In the genomic region with DNA sequence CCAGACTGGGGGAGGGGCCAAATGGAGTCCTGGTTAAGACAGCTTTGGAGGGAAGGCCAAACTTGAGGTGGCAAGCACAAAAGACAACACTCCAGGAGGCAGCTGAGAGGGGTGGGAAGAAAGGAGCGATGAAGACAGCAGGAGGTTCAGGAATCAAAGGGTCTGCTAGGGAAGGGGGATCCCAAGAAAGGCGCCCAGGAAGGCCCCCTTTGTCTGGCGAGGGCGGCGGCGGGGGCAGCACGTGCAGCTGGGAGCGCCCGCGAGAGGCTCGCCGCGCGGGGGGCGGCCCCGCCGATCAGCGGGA, we compare ENCODE assay signal across 8 mouse cellular contexts. TPM values are rescaled to one million over a fixed set of nuclear protein-coding genes. Genes with fewer than 3 reads are reported as not detected.
DNase-seq lines count a peak whose midpoint lies in the region; ATAC-seq and TF ChIP-seq lines count a peak whose summit lies in the region.

No protein-coding gene starts in this region.

- ATAC-seq in hindbrain, embryonic 12.5 days (ENCODE audit: low FRiP score) = no peak; the same call in 1 of the 2 replicates
- no peak for ATAC-seq in liver, embryonic 13.5 days (ENCODE audit: low read depth)

- peak overlapping the region; percentile 82 for H3K27ac ChIP-seq in brown adipose tissue, adult 24 weeks (replicated peaks; ENCODE audit: low read depth, low read length)
- peak overlapping the region; percentile 99 for H3K27ac ChIP-seq in hindbrain, embryonic 12.5 days
- peak overlapping the region; percentile 51 for H3K27ac ChIP-seq in liver, embryonic 13.5 days

- H3K4me1 ChIP-seq in brown adipose tissue, adult 24 weeks (ENCODE audit: control insufficient read depth, insufficient read depth, insufficient read length, low read length) = peaks cover 36% of the 10 kb centered on the region; the same call in 1 of the 2 replicates
- H3K4me1 ChIP-seq in hindbrain, embryonic 12.5 days = peaks cover 63% of the 10 kb centered on the region
- H3K4me1 ChIP-seq in liver, embryonic 13.5 days (replicated peaks) = peaks cover 54% of the 10 kb centered on the region

- H3K79me2 ChIP-seq in C2C12 (ENCODE audit: control insufficient read depth, insufficient read depth) = no peaks in the 10 kb centered on the region

- DNase-seq in gastrocnemius, postnatal 10 days = peak; percentile 41
- DNase-seq in gastrocnemius, adult 18-20 months (ENCODE audit: low spot score) = no peak
- no peak for DNase-seq in liver, embryonic 13.5 days
- DNase-seq in splenic B cell, adult 2 months (ENCODE audit: low read depth, low spot score) = peak; percentile 52
- no peak for DNase-seq in adrenal gland, postnatal 4 days (ENCODE audit: low spot score in 2 of 2)

- H3ac ChIP-seq in C2C12 (ENCODE audit: control insufficient read depth, insufficient read length, low read depth) = peak overlapping the region; percentile 66

- no peaks in the 10 kb centered on the region for H3K9me3 ChIP-seq in hindbrain, embryonic 12.5 days (replicated peaks)
- H3K9me3 ChIP-seq in liver, embryonic 13.5 days (replicated peaks) = no peaks in the 10 kb centered on the region

- peak overlapping the region; percentile 21 for H3K4me3 ChIP-seq in C2C12 (ENCODE audit: insufficient read depth, poor library complexity, severe bottlenecking)
- H3K4me3 ChIP-seq in brown adipose tissue, adult 24 weeks (ENCODE audit: insufficient read depth, low read depth, low read length) = peak overlapping the region; percentile 57
- H3K4me3 ChIP-seq in hindbrain, embryonic 12.5 days = peak overlapping the region; percentile 36
- peak overlapping the region; percentile 63 for H3K4me3 ChIP-seq in liver, embryonic 13.5 days (replicated peaks)

- peak overlapping the region; percentile 69 for H3K9ac ChIP-seq in hindbrain, embryonic 12.5 days
- peak overlapping the region; percentile 71 for H3K9ac ChIP-seq in liver, embryonic 13.5 days

- no peaks in the 10 kb centered on the region for H3K79me3 ChIP-seq in C2C12 (ENCODE audit: low read depth)

- no peaks in the 10 kb centered on the region for H3K27me3 ChIP-seq in C2C12 (ENCODE audit: control insufficient read depth, insufficient read depth, insufficient read length)
- H3K27me3 ChIP-seq in hindbrain, embryonic 12.5 days = no peaks in the 10 kb centered on the region
- H3K27me3 ChIP-seq in liver, embryonic 13.5 days = peaks cover 44% of the 10 kb centered on the region
- no peaks in the 10 kb centered on the region for H3K27me3 ChIP-seq in splenic B cell, adult 2 months (ENCODE audit: control insufficient read depth, insufficient read depth, low read length, poor library complexity, severe bottlenecking)

- H3K4me2 ChIP-seq in hindbrain, embryonic 12.5 days (replicated peaks) = peak overlapping the region; percentile 66
- H3K4me2 ChIP-seq in liver, embryonic 13.5 days = peak overlapping the region; percentile 89

- no peak for TF ChIP-seq CTCF in C2C12 (IDR thresholded peaks at IDR 0.05; ENCODE audit: control insufficient read depth, insufficient read depth, insufficient read length)

- 0% methylated on average over 14 of the region's 18 CpGs for WGBS in hindbrain, embryonic 12.5 days
- 0% methylated on average over 18 of the region's 18 CpGs for WGBS in liver, embryonic 13.5 days (ENCODE audit: insufficient replicate concordance)

- no peaks in the 10 kb centered on the region for H3K36me3 ChIP-seq in C2C12 (ENCODE audit: control insufficient read depth, insufficient read depth)
- no peaks in the 10 kb centered on the region for H3K36me3 ChIP-seq in hindbrain, embryonic 12.5 days
- no peaks in the 10 kb centered on the region for H3K36me3 ChIP-seq in liver, embryonic 13.5 days
- no peaks in the 10 kb centered on the region for H3K36me3 ChIP-seq in splenic B cell, adult 2 months (ENCODE audit: control insufficient read depth, insufficient read depth, low read length, poor library complexity, severe bottlenecking)

TF ChIP-seq in C2C12, 6 proteins besides CTCF, POLR2A, EP300 and RAD21:
- TF ChIP-seq CEBPB (IDR thresholded peaks at IDR 0.05; ENCODE audit: low read depth) (no peak), MAX (IDR thresholded peaks at IDR 0.05) (peak; percentile 49)

RNA-seq across cellular contexts. Expression of a gene that starts 16.5 kb away (rescaled TPM):
- 1 to 10 TPM; 5.8 to 9.1 TPM for total RNA-seq in gastrocnemius, postnatal 10 days (2021)
- 10 to 100 TPM in 1 of 2 experiments, 1 to 10 TPM in 1; 4.7 to 19.4 TPM for total RNA-seq in gastrocnemius, adult 18-20 months (2021)
- polyA plus RNA-seq in C2C12 (2012; fragmentation: generic; extraction: Trizol) = 24.4 TPM
- 3.2 and 5.6 TPM in 2 replicates for polyA plus RNA-seq in brown adipose tissue, adult 24 weeks (2012; ENCODE audit: insufficient read depth, insufficient read length, missing spikeins)
- polyA plus RNA-seq in hindbrain, embryonic 12.5 days (2016; fragmentation: Nextera tagmentation; extraction: Ambion mirVana) = 16.5 and 17.7 TPM in 2 replicates
- polyA plus RNA-seq in liver, embryonic 13.5 days (2015; fragmentation: Nextera tagmentation; extraction: Ambion mirVana) = 1.6 and 1.9 TPM in 2 replicates
- total RNA-seq in adrenal gland, postnatal 4 days (2021) = 10 to 100 TPM; 12.8 to 14.4 TPM

Comparison
In these comparisons a context has a peak if more than half of its experiments do, and no peak if none do; other contexts are left out.
1. DNase-seq: peak in gastrocnemius, postnatal 10 days (single experiment) and splenic B cell, adult 2 months (single experiment); none in gastrocnemius, adult 18-20 months (single experiment), liver, embryonic 13.5 days (single experiment) and adrenal gland, postnatal 4 days (0 of 2).
2. Peak in every context shown above with its lines, with median percentiles within 50 percentile points of each other: H3K4me3 ChIP-seq and H3K27ac ChIP-seq.